Mouse (Mus musculus) embryo, embryonic 9.5 days (tissue): ENCODE measurements at regions not wholly inside any gene's neighbourhood (a gene's known extent, or its start where the extent isn't known, plus 50 kb on each side); places are given as distances from the start of the nearest gene placed in this dataset.

ENCODE experiments used
- DNase-seq: peaks from one replicate; pipeline ENCODE4 v3.0.0-alpha.2; 2017; ENCODE audit errors: extremely low spot score

GRCm38 (mm10) chr2:99726501-99726900 is 1059.4 kb upstream of the Gm10800 start:
- no peak for DNase-seq

- peak; percentile 3 for DNase-seq
These were observed 1035.3 kb upstream of the Gm10800 start for GRCm38 (mm10) chr2:99702171-99702981.

GRCm38 (mm10) chr2:99692713-99693112 is 1025.6 kb upstream of the Gm10800 start:
- no peak for DNase-seq
